Mouse (Mus musculus) C2C12 (cell line): Measurements from ENCODE around the gene Mybph.

Experiments used
- CEBPB ChIP-seq: IDR thresholded peaks from one replicate; pipeline ENCODE4 v1.6.1; 2011; ENCODE audit warnings: low read depth, mild to moderate bottlenecking, control low read depth, moderate library complexity
- CTCF ChIP-seq: IDR thresholded peaks from one replicate; pipeline ENCODE4 v1.5.1; 2011; ENCODE audit not compliant: control insufficient read depth, insufficient read depth, insufficient read length
- MAX ChIP-seq: IDR thresholded peaks from one replicate; pipeline ENCODE4 v1.6.1; 2011; ENCODE audit warnings: mild to moderate bottlenecking, control low read depth
- MYOD1 ChIP-seq: IDR thresholded peaks from one replicate; pipeline ENCODE4 v1.6.1; 2011; ENCODE audit warnings: low read depth; ENCODE audit not compliant: control insufficient read depth, insufficient read length

DNA sequence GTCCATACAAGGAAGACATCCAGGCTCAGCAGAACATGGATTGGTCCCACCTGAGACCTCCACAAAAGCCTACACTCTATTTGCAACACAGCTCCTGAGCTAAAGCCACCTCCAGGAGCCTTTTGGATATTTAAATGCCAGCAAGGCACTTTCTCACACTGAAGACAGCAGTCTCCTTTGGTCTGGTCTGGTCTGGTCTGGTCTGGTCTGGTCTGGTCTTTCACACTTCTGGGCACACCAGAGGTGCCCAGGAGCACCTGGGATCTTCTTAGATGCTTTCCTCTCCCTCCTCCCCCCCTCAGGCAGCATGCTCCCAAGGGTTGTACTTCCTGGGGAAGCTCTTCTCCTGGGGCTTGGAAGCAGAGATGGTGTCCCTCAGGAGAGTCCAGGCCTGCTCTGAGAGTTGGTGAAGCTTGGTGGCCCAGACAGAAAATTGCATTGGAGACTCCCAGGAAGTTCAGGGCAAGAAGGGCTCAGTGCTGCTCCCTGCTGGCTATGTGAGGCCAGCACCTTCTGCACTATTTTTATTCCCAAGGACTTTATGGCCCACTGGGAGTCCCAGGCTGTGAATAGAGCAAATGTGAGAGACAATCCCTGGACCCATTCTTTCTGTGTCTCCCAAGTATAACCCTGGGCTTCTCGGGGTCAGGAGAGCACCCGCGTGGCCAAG is 8.6 kb downstream of the Mybph start:
- TF ChIP-seq CEBPB (no peak), CTCF (peak; percentile 58), MYOD1 (no peak), MAX (no peak)
